Mouse (Mus musculus): Measurements from ENCODE around the gene Zbtb43. TPM values are rescaled to one million over a fixed set of nuclear protein-coding genes. Genes with fewer than 3 reads are reported as not detected.

Zbtb43 gene
- polyA plus RNA-seq, 1 experiment from 2014 or later, result 23.9 TPM

GRCm38 (mm10) chr2:33459660-33460059 is 8.7 kb downstream of the Zbtb43 start:
- no peaks in the 10 kb centered on the region for H3K27me3 ChIP-seq (ENCODE audit: control insufficient read depth, insufficient read depth, low read length)
- no peak overlapping the region for H3K27ac ChIP-seq (ENCODE audit: low read depth, low read length)
- 95% methylated on average over 4 of the region's 4 CpGs for WGBS
- H3K9ac ChIP-seq (ENCODE audit: low read length), result no peak overlapping the region
- DNase-seq (ENCODE audit: low spot score, missing footprints) (no peak), ATAC-seq (ENCODE audit: low FRiP score) (no peak)
- no peaks in the 10 kb centered on the region for H3K9me3 ChIP-seq (ENCODE audit: control insufficient read depth, low read length)
- no peaks in the 10 kb centered on the region for H3K4me1 ChIP-seq (ENCODE audit: control insufficient read depth, insufficient read depth, low read length)
- H3K4me3 ChIP-seq (ENCODE audit: low read depth, low read length), result no peak overlapping the region
- no peaks in the 10 kb centered on the region for H3K36me3 ChIP-seq (ENCODE audit: control insufficient read depth, insufficient read depth, low read length)
- H3K4me2 ChIP-seq, result no peak overlapping the region

GRCm38 (mm10) chr2:33456696-33457095 is 11.7 kb downstream of the Zbtb43 start:
- H3K4me3 ChIP-seq (ENCODE audit: low read depth, low read length), result no peak overlapping the region
- ATAC-seq (ENCODE audit: low FRiP score) (no peak), DNase-seq (ENCODE audit: low spot score, missing footprints) (no peak)
- H3K27me3 ChIP-seq (ENCODE audit: control insufficient read depth, insufficient read depth, low read length), result no peaks in the 10 kb centered on the region
- no peak overlapping the region for H3K9ac ChIP-seq (ENCODE audit: low read length)
- 90% methylated on average over 3 of the region's 3 CpGs for WGBS
- no peaks in the 10 kb centered on the region for H3K9me3 ChIP-seq (ENCODE audit: control insufficient read depth, low read length)
- peaks cover 5% of the 10 kb centered on the region; the same call in 1 of the 2 replicates for H3K36me3 ChIP-seq (ENCODE audit: control insufficient read depth, insufficient read depth, low read length)
- H3K27ac ChIP-seq (ENCODE audit: low read depth, low read length), result no peak overlapping the region
- H3K4me1 ChIP-seq (ENCODE audit: control insufficient read depth, insufficient read depth, low read length), result no peaks in the 10 kb centered on the region
- no peak overlapping the region for H3K4me2 ChIP-seq

- Histone ChIP-seq H3K9ac (ENCODE audit: low read length) (no peak overlapping the region), H3K4me2 (no peak overlapping the region), H3K4me3 (ENCODE audit: low read depth, low read length) (no peak overlapping the region), H3K27ac (ENCODE audit: low read depth, low read length) (no peak overlapping the region), H3K36me3 (ENCODE audit: control insufficient read depth, insufficient read depth, low read length) (peaks cover 7% of the 10 kb centered on the region), H3K4me1 (ENCODE audit: control insufficient read depth, insufficient read depth, low read length) (no peaks in the 10 kb centered on the region), H3K27me3 (ENCODE audit: control insufficient read depth, insufficient read depth, low read length) (no peaks in the 10 kb centered on the region), H3K9me3 (ENCODE audit: control insufficient read depth, low read length) (no peaks in the 10 kb centered on the region)
- DNase-seq (ENCODE audit: low spot score, missing footprints) (no peak), ATAC-seq (ENCODE audit: low FRiP score) (no peak)
- WGBS, result 91% methylated on average over 5 of the region's 5 CpGs
These were observed 12.1 kb downstream of the Zbtb43 start for GRCm38 (mm10) chr2:33456242-33456641.

DNA sequence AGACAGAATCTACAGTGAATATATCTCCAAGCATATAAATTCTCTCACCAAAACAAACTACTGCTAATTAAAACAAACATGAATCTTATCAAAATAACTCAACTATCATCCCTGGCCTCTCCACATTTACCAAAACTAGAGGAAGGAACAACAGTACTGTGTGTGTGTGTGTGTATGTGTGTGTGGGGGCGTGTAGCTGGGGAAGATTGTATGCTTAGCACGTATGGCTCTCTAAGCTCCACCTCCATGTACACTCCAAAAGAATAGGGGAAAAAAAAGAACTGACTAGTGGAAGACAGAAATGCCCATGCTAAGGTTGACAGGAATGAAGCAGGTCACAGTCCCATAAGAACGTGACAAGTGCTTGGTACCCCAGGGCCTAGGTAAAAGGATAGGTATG is 13.0 kb downstream of the Zbtb43 start:
- no peaks in the 10 kb centered on the region for H3K9me3 ChIP-seq (ENCODE audit: control insufficient read depth, low read length)
- no peaks in the 10 kb centered on the region for H3K4me1 ChIP-seq (ENCODE audit: control insufficient read depth, insufficient read depth, low read length)
- no peak overlapping the region for H3K4me3 ChIP-seq (ENCODE audit: low read depth, low read length)
- no peak for DNase-seq (ENCODE audit: low spot score, missing footprints)
- ATAC-seq (ENCODE audit: low FRiP score), result no peak
- peaks cover 12% of the 10 kb centered on the region for H3K36me3 ChIP-seq (ENCODE audit: control insufficient read depth, insufficient read depth, low read length)
- no peaks in the 10 kb centered on the region for H3K27me3 ChIP-seq (ENCODE audit: control insufficient read depth, insufficient read depth, low read length)
- 91% methylated on average over 3 of the region's 3 CpGs for WGBS
- no peak overlapping the region for H3K9ac ChIP-seq (ENCODE audit: low read length)
- H3K27ac ChIP-seq (ENCODE audit: low read depth, low read length), result no peak overlapping the region
- no peak overlapping the region for H3K4me2 ChIP-seq

- Histone ChIP-seq H3K4me3 (ENCODE audit: low read depth, low read length) (no peak overlapping the region), H3K4me1 (ENCODE audit: control insufficient read depth, insufficient read depth, low read length) (no peaks in the 10 kb centered on the region), H3K9ac (ENCODE audit: low read length) (no peak overlapping the region), H3K4me2 (no peak overlapping the region), H3K27ac (ENCODE audit: low read depth, low read length) (no peak overlapping the region), H3K36me3 (ENCODE audit: control insufficient read depth, insufficient read depth, low read length) (peaks cover 12% of the 10 kb centered on the region), H3K27me3 (ENCODE audit: control insufficient read depth, insufficient read depth, low read length) (no peaks in the 10 kb centered on the region), H3K9me3 (ENCODE audit: control insufficient read depth, low read length) (no peaks in the 10 kb centered on the region)
- 94% methylated on average over 8 of the region's 8 CpGs for WGBS
- DNase-seq (ENCODE audit: low spot score, missing footprints) (no peak), ATAC-seq (ENCODE audit: low FRiP score) (no peak)
These were observed 13.5 kb downstream of the Zbtb43 start for GRCm38 (mm10) chr2:33454816-33455215.

DNA sequence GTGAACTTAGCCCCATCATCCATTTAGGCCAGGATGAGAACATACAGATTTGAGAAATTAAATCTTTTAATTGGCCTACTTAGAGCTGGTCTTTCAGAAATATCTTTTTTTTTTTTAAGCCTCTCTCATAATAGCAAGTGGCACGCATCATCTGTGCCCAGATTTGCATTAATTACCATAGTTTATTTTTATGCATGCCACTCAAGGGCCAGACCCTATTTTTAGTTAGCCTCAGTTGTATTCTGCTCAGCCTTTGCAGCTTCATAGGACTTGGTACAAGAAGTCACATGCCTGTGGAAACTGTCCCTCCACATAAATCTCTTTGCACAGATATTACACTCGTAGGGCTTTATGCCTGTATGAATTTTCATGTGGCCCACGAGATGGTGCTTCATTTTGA is 14.9 kb downstream of the Zbtb43 start:
- H3K9me3 ChIP-seq (ENCODE audit: control insufficient read depth, low read length), result no peaks in the 10 kb centered on the region
- peaks cover 15% of the 10 kb centered on the region for H3K36me3 ChIP-seq (ENCODE audit: control insufficient read depth, insufficient read depth, low read length)
- 79% methylated on average over 3 of the region's 3 CpGs for WGBS
- no peaks in the 10 kb centered on the region for H3K27me3 ChIP-seq (ENCODE audit: control insufficient read depth, insufficient read depth, low read length)
- H3K9ac ChIP-seq (ENCODE audit: low read length), result no peak overlapping the region
- H3K4me2 ChIP-seq, result no peak overlapping the region
- ATAC-seq (ENCODE audit: low FRiP score) (no peak), DNase-seq (ENCODE audit: low spot score, missing footprints) (no peak)
- H3K4me1 ChIP-seq (ENCODE audit: control insufficient read depth, insufficient read depth, low read length), result no peaks in the 10 kb centered on the region
- H3K4me3 ChIP-seq (ENCODE audit: low read depth, low read length), result no peak overlapping the region
- no peak overlapping the region for H3K27ac ChIP-seq (ENCODE audit: low read depth, low read length)

- Histone ChIP-seq H3K4me2 (no peak overlapping the region), H3K9me3 (ENCODE audit: control insufficient read depth, low read length) (no peaks in the 10 kb centered on the region), H3K27ac (ENCODE audit: low read depth, low read length) (no peak overlapping the region; the same call in 1 of the 2 replicates), H3K4me3 (ENCODE audit: low read depth, low read length) (no peak overlapping the region), H3K9ac (ENCODE audit: low read length) (no peak overlapping the region), H3K36me3 (ENCODE audit: control insufficient read depth, insufficient read depth, low read length) (peaks cover 15% of the 10 kb centered on the region), H3K4me1 (ENCODE audit: control insufficient read depth, insufficient read depth, low read length) (no peaks in the 10 kb centered on the region), H3K27me3 (ENCODE audit: control insufficient read depth, insufficient read depth, low read length) (no peaks in the 10 kb centered on the region)
- no peak for ATAC-seq (ENCODE audit: low FRiP score)
- no peak for DNase-seq (ENCODE audit: low spot score, missing footprints)
- WGBS, result 87% methylated on average over 5 of the region's 5 CpGs
These were observed 15.6 kb downstream of the Zbtb43 start for GRCm38 (mm10) chr2:33452721-33453120.

- Histone ChIP-seq H3K4me2 (no peak overlapping the region), H3K27me3 (ENCODE audit: control insufficient read depth, insufficient read depth, low read length) (no peaks in the 10 kb centered on the region), H3K4me1 (ENCODE audit: control insufficient read depth, insufficient read depth, low read length) (no peaks in the 10 kb centered on the region), H3K36me3 (ENCODE audit: control insufficient read depth, insufficient read depth, low read length) (peaks cover 15% of the 10 kb centered on the region), H3K27ac (ENCODE audit: low read depth, low read length) (no peak overlapping the region), H3K4me3 (ENCODE audit: low read depth, low read length) (no peak overlapping the region), H3K9ac (ENCODE audit: low read length) (no peak overlapping the region), H3K9me3 (ENCODE audit: control insufficient read depth, low read length) (no peaks in the 10 kb centered on the region)
- ATAC-seq (ENCODE audit: low FRiP score), result no peak
- 39% methylated on average over 4 of the region's 4 CpGs for WGBS
- no peak for DNase-seq (ENCODE audit: low spot score, missing footprints)
These were observed 16.2 kb downstream of the Zbtb43 start for GRCm38 (mm10) chr2:33452140-33452539.

- Histone ChIP-seq H3K9me3 (ENCODE audit: control insufficient read depth, low read length) (no peaks in the 10 kb centered on the region), H3K9ac (ENCODE audit: low read length) (no peak overlapping the region), H3K4me2 (no peak overlapping the region), H3K36me3 (ENCODE audit: control insufficient read depth, insufficient read depth, low read length) (peaks cover 15% of the 10 kb centered on the region), H3K4me3 (ENCODE audit: low read depth, low read length) (no peak overlapping the region), H3K4me1 (ENCODE audit: control insufficient read depth, insufficient read depth, low read length) (no peaks in the 10 kb centered on the region), H3K27ac (ENCODE audit: low read depth, low read length) (no peak overlapping the region), H3K27me3 (ENCODE audit: control insufficient read depth, insufficient read depth, low read length) (no peaks in the 10 kb centered on the region)
- ATAC-seq (ENCODE audit: low FRiP score), result no peak
- no peak for DNase-seq (ENCODE audit: low spot score, missing footprints)
- WGBS, result 86% methylated on average over 11 of the region's 11 CpGs
These were observed 17.1 kb downstream of the Zbtb43 start for GRCm38 (mm10) chr2:33451038-33451978.
